Mouse (Mus musculus): ENCODE data around the gene Blmh.

GRCm38 (mm10) chr11:76917230-76917548 is 7.4 kb upstream of the Blmh start:
- TF ChIP-seq CTCF (IDR thresholded peaks at IDR 0.05; ENCODE audit: low read depth, low read length), result no peak
- no peak for TF ChIP-seq EP300 (IDR thresholded peaks at IDR 0.05; ENCODE audit: insufficient read depth, low read depth, low read length)
- TF ChIP-seq POLR2A (IDR thresholded peaks at IDR 0.05; ENCODE audit: insufficient read depth, low read length), result no peak

Data from ES-Bruce4 (cell line).